Mouse (Mus musculus) lung, postnatal 0 days (tissue): Measurements from ENCODE around the gene Gm20388. TPM values are rescaled to one million over a fixed set of nuclear protein-coding genes. Genes with fewer than 3 reads are reported as not detected.

Source experiments
- ATAC-seq: fragments of 200-750 bp; cut with Nextera tagmentation; 2 replicates; pipeline ENCODE4 v1.8.0; 2017; ENCODE audit warnings: moderate library complexity
- DNase-seq: peaks from one replicate; pipeline ENCODE4 v3.0.0-alpha.2; 2016; ENCODE audit warnings: low spot score
- H3K27ac ChIP-seq: fragments of 300-500 bp; sonication (generic); 2 replicates; pipeline ENCODE4 v1.5.1; 2014; ENCODE audit warnings: antibody characterized with exemption, mild to moderate bottlenecking, low read length, mixed read lengths
- H3K27me3 ChIP-seq: fragments of 300-500 bp; sonication (generic); replicated peaks from 2 replicates; pipeline ENCODE4 v1.6.1; 2014; ENCODE audit warnings: low read length, mixed read lengths; ENCODE audit not compliant: insufficient read depth
- H3K36me3 ChIP-seq: fragments of 300-500 bp; sonication (generic); 2 replicates; pipeline ENCODE4 v1.6.1; 2014; ENCODE audit warnings: low read length, mixed read lengths; ENCODE audit not compliant: insufficient read depth
- H3K4me1 ChIP-seq: fragments of 300-500 bp; sonication (generic); 2 replicates; pipeline ENCODE4 v1.6.1; 2014; ENCODE audit warnings: antibody characterized with exemption, low read depth, low read length, mixed read lengths; ENCODE audit not compliant: insufficient read depth
- H3K4me2 ChIP-seq: fragments of 300-500 bp; sonication (generic); replicated peaks from 2 replicates; pipeline ENCODE4 v1.6.1; 2014; ENCODE audit warnings: low read depth, mild to moderate bottlenecking, low read length, moderate library complexity, mixed read lengths
- H3K4me3 ChIP-seq: fragments of 300-500 bp; sonication (generic); 2 replicates; pipeline ENCODE4 v1.5.1; 2014; ENCODE audit warnings: low read depth, low read length
- H3K9ac ChIP-seq: fragments of 300-500 bp; sonication (generic); replicated peaks from 2 replicates; pipeline ENCODE4 v1.6.1; 2014; ENCODE audit warnings: low read depth, mild to moderate bottlenecking
- H3K9me3 ChIP-seq: fragments of 300-500 bp; sonication (generic); 2 replicates; pipeline ENCODE4 v1.6.1; 2016; ENCODE audit warnings: low read length, mixed read lengths
- CTCF ChIP-seq: IDR thresholded peaks from 2 replicates; pipeline ENCODE4 v1.5.1; 2016; ENCODE audit warnings: antibody characterized with exemption, mild to moderate bottlenecking
- EP300 ChIP-seq: IDR thresholded peaks from 2 replicates; pipeline ENCODE4 v1.6.1; 2016; ENCODE audit warnings: antibody characterized with exemption, mild to moderate bottlenecking, control low read depth
- WGBS: fragments of 180-500 bp; shearing (Covaris S2); extraction: QIAGEN DNeasy Blood & Tissue Kit; methylation state at CpG from one replicate; pipeline ENCODE4 v1.1.7; 2014; 5-methylcytosine and 5-hydroxymethylcytosine counted together
- polyA plus RNA-seq: library from polyadenylated mRNA; unstranded; fragments of >200 nt; fragmentation: Nextera tagmentation; extraction: Ambion mirVana; gene quantifications from 2 replicates; pipeline ENCODE4 v1.2.1, GENCODE M21; 2015

Gene Gm20388
- polyA plus RNA-seq, 1 experiment from 2014 or later, result not detected

DNA sequence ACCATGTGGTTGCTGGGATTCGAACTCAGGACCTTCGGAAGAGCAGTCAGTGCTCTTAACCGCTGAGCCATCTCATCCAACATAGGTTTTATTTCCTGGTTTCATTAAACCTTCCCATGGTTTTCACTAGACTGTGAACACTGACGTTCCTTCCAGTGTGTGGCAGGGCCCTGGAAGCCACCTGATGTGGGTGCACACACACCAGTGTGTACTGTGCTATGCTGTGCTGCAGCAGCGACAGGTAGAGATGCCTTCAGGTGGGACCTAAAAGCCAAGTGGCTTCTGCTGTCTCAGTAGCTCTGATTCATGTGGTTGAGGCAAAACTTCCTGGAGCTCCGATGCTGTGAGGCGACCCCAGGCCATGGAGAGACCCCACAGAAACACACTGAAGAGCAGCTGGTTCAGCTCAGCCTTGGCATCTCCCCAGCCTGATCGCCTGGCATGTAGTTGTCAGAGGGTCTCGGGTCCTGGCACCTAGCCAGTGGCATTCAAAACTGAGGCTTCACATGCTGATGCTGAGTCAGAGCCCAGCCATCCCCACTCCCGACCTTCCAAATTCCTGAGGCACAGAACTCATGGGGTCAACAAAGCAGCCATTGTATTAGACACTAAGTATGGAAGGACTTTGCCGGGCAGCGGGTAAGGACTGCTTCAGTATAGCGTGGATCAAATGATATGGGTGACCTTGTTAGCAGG is 3842.3 kb downstream of the Gm20388 start:
- DNase-seq, result peak; percentile 33
- Histone ChIP-seq H3K27ac (no peak overlapping the region), H3K4me3 (no peak overlapping the region), H3K27me3 (no peaks in the 10 kb centered on the region), H3K9ac (no peak overlapping the region), H3K9me3 (no peaks in the 10 kb centered on the region), H3K4me2 (no peak overlapping the region), H3K4me1 (peaks cover 7% of the 10 kb centered on the region; the same call in 1 of the 2 replicates), H3K36me3 (no peaks in the 10 kb centered on the region)
- WGBS, result 52% methylated on average over 13 of the region's 13 CpGs
- ATAC-seq, result peak; percentile 7; the same call in 1 of the 2 replicates
- TF ChIP-seq EP300, result no peak

DNA sequence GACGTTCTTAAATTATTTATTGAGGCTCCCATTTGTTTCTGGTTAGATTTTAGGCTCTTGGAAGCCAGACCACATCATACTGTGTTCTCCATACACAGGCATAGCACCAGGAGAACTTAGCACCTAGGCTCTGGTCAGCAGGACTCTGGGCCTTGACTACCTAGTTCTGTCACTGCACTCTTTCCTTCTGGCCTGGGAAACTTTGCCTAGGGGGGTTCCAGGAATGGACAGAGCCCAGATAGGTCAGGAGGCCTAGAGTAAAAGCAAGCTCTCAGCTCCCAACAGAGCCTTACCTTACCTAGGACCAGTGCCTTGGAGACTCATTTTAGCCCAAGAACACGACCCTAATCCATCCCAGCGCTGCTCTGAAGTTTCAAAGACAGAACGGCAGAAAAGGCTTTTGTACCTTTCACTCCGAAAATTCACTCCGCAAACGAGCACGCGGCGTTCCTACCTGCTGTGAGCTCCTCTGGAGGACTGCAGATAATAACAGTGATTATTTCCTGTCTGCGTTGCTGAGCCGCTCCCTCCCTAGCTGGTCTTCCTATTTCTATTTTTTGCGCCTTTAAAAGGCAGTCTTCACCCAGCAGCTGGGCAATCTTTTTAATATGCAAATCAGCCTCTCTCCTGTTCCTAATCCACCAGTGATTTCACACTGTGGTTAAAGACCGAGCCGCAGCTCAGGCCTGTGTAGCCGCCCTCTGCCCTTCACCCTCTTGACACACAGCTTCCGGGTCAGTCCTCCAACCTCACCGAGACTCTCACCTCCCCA is 3843.1 kb downstream of the Gm20388 start:
- peaks cover 7% of the 10 kb centered on the region; the same call in 1 of the 2 replicates for H3K4me1 ChIP-seq

DNA sequence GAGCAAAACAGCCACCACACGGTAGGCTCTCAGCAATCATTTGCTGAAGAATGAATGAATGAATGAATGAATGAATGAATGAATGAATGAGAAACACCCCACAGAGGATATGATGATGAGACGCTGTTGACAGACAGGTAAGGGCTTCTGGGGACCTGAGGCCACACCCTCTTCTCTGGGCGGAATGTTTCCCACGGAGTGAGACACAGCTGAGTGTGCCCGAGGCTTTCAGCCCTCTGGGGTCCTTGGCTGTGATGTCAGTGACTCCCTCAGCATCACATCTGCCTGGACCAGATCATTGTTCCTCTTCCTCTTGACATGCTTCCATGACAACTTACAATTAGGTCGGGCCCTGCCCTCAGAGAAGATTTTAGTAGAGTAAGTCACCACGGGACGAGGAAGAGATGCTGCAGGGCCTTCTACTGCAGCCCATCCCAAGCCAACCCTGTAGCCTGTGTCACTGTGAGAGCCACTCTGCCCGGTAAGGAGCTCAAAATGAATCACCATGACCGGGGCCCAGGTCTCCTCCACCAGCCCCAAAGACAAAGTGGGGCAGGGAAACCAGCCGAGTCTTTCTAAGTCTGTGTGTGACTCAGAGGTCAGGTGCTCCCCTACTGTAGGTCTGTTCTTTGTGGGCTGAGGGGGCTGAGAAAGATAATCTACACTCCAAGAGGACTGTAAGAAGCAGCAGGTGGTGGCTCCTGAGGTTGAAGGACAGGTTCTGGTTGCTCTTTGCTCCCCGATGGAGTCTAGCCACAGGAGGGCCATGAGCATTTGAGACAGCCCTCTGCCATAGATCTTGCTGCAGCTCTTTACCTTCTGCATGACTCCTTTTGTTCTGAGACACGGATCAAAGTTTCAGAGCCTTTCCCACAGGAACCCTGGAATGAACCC is 3844.1 kb downstream of the Gm20388 start:
- H3K27me3 ChIP-seq, result no peaks in the 10 kb centered on the region
- H3K4me2 ChIP-seq, result no peak overlapping the region
- 71% methylated on average over 13 of the region's 13 CpGs for whole genome bisulfite sequencing
- DNase-seq, result no peak
- no peaks in the 10 kb centered on the region for H3K9me3 ChIP-seq
- H3K4me3 ChIP-seq, result no peak overlapping the region
- TF ChIP-seq EP300, result no peak
- TF ChIP-seq CTCF, result no peak
- no peak overlapping the region for H3K9ac ChIP-seq
- H3K4me1 ChIP-seq, result peaks cover 7% of the 10 kb centered on the region; the same call in 1 of the 2 replicates
- ATAC-seq, result no peak
- H3K27ac ChIP-seq, result no peak overlapping the region
- no peaks in the 10 kb centered on the region for H3K36me3 ChIP-seq

More for the DNA sequence above, 3843.1 kb downstream of the Gm20388 start:
- H3K27me3 ChIP-seq, result no peaks in the 10 kb centered on the region
- ATAC-seq (no peak), DNase-seq (no peak)
- no peak overlapping the region for H3K27ac ChIP-seq
- H3K4me2 ChIP-seq, result no peak overlapping the region
- no peak for TF ChIP-seq EP300
- H3K4me3 ChIP-seq, result no peak overlapping the region
- H3K9me3 ChIP-seq, result no peaks in the 10 kb centered on the region
- WGBS, result 36% methylated on average over 18 of the region's 18 CpGs
- H3K9ac ChIP-seq, result no peak overlapping the region
- no peaks in the 10 kb centered on the region for H3K36me3 ChIP-seq

DNA sequence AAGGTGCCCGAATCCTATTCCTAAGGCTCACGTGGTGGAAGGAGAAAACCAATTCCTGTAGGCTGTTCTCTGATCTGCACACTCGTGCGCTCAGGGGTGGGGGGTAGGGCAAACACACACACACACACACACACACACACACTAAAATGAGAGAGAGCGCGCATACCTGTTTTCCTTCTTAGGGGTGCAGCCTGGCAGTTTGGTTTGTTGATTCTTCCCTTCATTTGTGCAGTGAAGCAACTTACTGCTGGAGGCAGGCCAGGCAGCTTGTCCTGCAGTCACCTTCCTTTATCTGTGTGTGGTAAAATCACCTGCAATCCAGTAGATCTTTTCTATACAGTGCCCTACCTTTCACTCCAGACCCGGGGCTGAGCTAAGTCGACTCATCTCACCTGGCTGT is 3846.3 kb downstream of the Gm20388 start:
- TF ChIP-seq CTCF, result no peak
- no peak for TF ChIP-seq EP300
- H3K27me3 ChIP-seq, result no peaks in the 10 kb centered on the region
- no peak overlapping the region for H3K4me2 ChIP-seq
- H3K4me1 ChIP-seq, result peaks cover 9% of the 10 kb centered on the region; the same call in 1 of the 2 replicates
- 47% methylated on average over 8 of the region's 8 CpGs for WGBS
- H3K4me3 ChIP-seq, result no peak overlapping the region
- no peaks in the 10 kb centered on the region for H3K9me3 ChIP-seq
- ATAC-seq (no peak), DNase-seq (peak; percentile 46)
- no peak overlapping the region for H3K27ac ChIP-seq
- no peak overlapping the region for H3K9ac ChIP-seq
- no peaks in the 10 kb centered on the region for H3K36me3 ChIP-seq

DNA sequence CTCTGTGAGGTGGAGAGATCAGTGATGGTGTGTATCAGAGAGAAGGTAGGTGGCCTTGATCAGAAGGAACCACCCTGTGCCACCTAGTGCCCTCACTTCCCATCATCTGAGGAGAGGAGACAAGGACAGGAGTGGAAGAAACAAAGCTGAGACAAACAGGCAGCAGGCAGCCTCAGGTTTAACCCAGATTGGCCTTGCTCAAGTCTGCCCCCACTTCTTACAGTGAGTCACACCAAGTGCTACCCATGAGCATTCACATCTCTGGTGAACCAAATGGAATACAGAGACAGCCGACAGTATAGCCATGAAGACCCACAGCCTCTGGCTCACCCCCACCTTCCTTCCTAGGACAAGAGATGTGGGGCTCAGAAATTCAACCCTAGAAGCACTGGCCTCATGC is 3848.3 kb downstream of the Gm20388 start:
- no peak for DNase-seq

DNA sequence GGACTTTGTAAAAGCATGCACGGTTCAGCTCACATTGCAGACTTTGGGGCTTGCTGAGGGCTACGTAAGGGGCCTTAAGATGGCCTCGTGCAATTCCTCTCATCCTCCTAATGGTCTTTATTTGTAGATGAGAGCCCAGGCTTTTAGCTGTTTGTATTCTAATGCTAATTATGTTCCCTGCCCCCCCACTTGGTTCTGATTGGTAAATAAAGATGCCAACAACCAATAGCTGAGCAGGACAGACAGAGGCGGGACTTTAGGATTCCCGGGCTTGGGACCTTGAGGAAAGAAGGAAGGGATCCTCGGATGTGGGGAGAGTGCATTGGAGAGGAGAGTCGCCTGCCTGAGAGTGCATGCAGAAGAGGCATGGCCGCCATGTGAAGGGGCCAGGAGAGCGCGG is 3849.3 kb downstream of the Gm20388 start:
- Histone ChIP-seq H3K27ac (no peak overlapping the region), H3K9me3 (no peaks in the 10 kb centered on the region), H3K9ac (no peak overlapping the region), H3K4me1 (peaks cover 8% of the 10 kb centered on the region; the same call in 1 of the 2 replicates), H3K27me3 (no peaks in the 10 kb centered on the region), H3K4me3 (no peak overlapping the region), H3K36me3 (no peaks in the 10 kb centered on the region), H3K4me2 (no peak overlapping the region)
- DNase-seq (peak; percentile 36), ATAC-seq (no peak)
- WGBS, result 36% methylated on average over 10 of the region's 10 CpGs
- TF ChIP-seq CTCF (no peak), EP300 (no peak)

More for the DNA sequence above, 3848.3 kb downstream of the Gm20388 start:
- Histone ChIP-seq H3K4me1 (peaks cover 7% of the 10 kb centered on the region; the same call in 1 of the 2 replicates), H3K4me2 (no peak overlapping the region), H3K27me3 (no peaks in the 10 kb centered on the region), H3K27ac (no peak overlapping the region), H3K9me3 (no peaks in the 10 kb centered on the region), H3K4me3 (no peak overlapping the region), H3K36me3 (no peaks in the 10 kb centered on the region), H3K9ac (no peak overlapping the region)
- 92% methylated on average over 1 of the region's 1 CpGs for WGBS
- no peak for TF ChIP-seq EP300
- no peak for TF ChIP-seq CTCF
- ATAC-seq, result no peak
